Mouse (Mus musculus): ENCODE measurements around the gene Zfp536.
A peak's percentile ranks its signal among the peaks of the same experiment; 100 is the strongest.
"Not testable (repeated sequence)": the region's sequence is repeated elsewhere in the genome, so short reads cannot be mapped to it uniquely, and the experiment has no call there.

The Zfp536 gene

DNA sequence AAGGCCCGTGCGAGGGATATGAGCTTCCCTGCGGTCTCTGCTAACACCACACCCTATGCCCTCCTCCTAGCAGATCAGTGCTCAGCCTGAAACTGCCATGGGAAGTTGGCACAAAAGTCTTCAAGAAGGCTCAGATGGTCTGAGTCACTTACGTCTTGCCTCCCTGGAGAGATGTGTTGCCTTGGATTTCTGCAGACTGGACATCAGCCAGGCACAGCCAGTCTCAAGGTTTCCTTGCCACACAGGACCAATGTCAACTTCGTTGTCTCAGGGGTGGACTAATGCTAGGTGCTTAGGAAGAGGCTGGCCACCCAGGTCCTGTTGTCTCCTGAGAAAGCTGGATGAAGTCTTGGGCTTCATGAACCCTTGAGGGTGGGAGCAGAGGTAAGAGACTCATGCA, 14.6 kb downstream of the Zfp536 start:
- no peak for DNase-seq (ENCODE audit: low spot score in 2 of 2)

DNA sequence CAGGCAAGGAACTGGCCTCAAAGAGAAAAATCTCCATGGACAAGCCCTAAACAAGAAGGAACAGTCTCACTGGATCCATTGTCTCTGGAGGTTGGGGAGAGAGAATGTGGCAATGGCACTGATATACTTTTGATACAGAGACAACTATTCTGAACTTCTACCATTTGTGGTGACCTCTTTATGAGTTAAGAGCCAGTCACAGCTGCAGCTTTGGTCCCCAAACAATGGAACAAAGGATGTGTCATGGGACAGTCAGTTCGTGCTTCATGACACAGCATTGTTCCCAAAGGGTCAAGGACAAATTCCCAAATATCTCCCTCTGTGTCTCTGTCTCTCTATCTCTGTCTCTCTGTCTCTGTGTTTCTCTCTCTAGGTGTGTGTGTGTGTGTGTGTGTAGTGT, 20.4 kb downstream of the Zfp536 start:
- no peak for DNase-seq (ENCODE audit: low spot score in 2 of 2)

- DNase-seq (ENCODE audit: low spot score in 2 of 2): no peak
These were observed 27.2 kb downstream of the Zfp536 start for GRCm38 (mm10) chr7:37746133-37746761.

- DNase-seq (ENCODE audit: low spot score in 2 of 2): no peak
These were observed 30.1 kb downstream of the Zfp536 start for GRCm38 (mm10) chr7:37743350-37743749.

DNA sequence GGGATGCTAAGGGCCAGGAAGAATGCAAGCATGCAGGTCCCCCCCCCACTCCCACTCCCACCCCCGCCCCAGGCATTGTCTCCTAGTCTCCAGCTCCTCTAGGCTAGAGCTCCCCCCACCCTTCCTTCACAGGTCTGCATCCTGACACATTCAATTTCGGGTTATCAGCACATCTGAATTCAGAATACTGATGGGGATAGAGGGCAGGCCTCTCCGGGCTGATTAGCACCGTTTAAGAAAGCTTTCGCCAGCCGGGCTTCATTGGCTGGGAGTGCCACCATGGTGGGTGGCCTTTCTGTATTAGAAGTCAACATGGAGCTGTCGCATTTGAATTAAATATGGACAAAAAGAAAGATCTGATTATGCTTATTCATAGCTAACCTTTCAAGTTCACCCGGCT, 36.2 kb downstream of the Zfp536 start:
- no peak for DNase-seq (ENCODE audit: low spot score in 2 of 2)

DNA sequence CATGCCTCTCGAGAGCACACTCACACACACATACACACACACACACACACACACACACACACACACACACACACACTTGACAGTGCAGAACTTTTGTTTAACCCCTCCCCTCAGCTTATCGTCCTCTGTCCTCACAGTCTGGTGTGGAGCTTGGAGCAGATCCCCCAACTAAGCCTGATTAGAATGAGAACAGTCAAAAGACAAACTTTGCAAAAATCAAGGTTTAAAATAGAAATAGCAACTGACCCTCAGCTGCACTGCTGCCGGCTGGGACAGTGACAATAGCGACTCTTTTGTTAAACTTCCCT, 37.1 kb downstream of the Zfp536 start:
- DNase-seq (ENCODE audit: low spot score in 2 of 2): no peak

DNA sequence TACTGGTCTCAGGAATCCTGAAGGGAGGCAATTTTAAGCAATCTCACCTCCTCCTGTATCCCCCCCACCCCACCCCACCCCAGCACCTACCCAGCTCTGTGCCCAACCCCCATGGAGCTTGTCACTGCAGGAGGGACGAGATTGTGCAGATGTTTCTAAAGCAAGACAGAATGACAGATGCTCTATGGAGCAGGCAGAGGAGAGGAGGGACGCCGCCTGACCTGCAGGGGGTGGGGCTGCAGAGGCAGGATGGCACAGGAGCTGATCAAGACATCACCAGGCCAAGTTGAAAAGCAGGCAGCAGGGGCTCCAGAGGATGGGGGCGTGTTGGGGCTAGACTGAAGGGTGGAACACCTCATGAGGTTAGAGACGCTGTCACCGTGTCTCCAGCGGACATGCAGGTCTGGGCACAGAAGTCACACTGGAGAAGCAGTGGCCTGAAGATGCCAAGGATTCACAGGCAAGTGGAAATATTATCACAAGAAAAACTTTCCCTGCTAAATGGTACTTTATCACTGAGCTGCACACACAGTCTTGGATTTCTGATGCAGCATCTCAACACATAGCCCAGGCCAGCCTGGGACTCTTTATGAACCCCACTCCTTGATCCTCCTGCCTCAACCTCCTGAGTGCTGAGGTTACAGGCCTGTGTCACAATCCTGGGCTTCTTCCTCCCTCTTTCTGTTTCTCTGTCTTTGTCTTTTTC, 37.6 kb downstream of the Zfp536 start:
- DNase-seq (ENCODE audit: low spot score in 2 of 2): no peak

DNA sequence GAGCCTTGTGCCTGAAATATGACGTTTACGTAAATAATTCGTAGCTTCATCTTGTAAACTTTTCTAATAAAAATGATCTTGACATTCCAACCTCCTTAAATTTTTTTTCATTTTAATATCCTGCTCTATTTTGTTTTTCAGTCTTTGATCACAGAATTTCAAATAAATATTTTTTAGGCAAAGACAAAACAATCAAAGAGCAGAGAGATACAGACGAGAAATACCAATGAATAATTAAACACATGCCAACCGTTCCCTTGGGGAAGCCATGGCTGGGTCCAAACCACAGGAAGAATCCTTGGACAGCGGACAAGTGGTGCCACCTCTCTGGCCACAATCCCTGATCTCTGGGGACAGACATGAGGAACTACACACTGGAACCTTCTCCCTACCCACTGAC, 38.3 kb downstream of the Zfp536 start:
- DNase-seq (ENCODE audit: low spot score in 2 of 2): no peak

DNA sequence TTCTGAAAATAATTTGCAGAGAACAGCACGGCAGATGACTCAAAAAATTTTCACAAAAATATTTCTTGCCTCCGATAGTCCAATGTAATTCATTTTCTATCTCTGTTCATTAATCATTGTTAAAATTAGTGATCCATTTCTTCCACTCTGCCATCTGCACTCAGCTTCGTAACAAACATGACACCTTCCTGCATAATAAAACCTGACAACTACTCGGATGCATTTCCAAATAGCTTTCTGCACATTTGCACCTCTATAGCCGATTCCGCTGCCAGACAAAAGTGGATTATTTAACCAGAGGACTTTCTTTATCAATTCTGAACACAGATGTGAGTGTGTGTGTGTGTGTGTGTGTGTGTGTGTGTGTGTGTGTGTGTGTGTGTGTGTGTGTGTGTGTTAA, 38.9 kb downstream of the Zfp536 start:
- DNase-seq (ENCODE audit: low spot score in 2 of 2): no peak

- DNase-seq (ENCODE audit: low spot score in 2 of 2): no peak
These were observed 39.4 kb downstream of the Zfp536 start for GRCm38 (mm10) chr7:37733996-37734395.

GRCm38 (mm10) chr7:37732741-37733140, 40.7 kb downstream of the Zfp536 start:
- DNase-seq (ENCODE audit: low spot score in 2 of 2): no peak

DNA sequence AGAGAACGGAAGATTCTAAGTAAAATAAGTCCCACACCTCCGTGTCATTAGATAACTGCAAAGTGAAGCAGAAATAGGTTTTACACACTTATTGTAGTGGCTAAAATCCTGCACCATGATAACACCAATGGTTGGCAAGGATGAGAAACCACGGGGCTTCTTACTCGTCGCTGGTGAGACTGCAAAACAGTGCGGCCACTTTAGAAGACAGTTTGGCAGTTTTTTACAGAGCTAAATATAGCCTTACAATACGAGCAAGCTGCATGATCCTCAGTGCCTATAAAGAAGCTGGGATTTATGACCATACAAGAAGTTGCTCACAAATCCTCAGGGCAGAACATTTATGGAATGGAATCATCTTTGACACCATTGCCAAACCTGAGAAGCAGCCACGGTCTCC, 45.7 kb downstream of the Zfp536 start:
- DNase-seq (ENCODE audit: low spot score in 2 of 2): no peak

GRCm38 (mm10) chr7:37724002-37724790, 49.2 kb downstream of the Zfp536 start:
- no peak for DNase-seq (ENCODE audit: low spot score in 2 of 2)

DNA sequence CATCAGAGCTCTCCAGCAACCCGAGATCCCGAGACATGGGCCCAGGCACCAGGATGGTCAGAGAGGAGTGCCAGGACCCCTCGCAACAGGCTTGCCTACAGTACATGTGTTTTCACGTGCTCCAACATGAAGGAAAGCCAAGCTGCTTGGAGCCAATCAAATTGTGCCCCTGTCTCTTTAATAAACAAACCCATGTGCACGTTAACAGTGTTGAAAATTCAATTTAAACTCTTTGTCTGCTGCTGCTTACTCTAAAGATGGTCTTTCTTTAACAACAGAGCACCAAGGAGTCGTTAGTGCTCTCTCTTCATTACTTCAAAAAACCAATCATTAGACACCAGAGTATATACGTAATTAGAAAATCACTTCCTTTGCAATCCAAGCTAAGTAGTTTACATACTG, 50.2 kb downstream of the Zfp536 start:
- no peak for DNase-seq (ENCODE audit: low spot score in 2 of 2)

- no peak for DNase-seq (ENCODE audit: low spot score in 2 of 2)
These were observed 51.8 kb downstream of the Zfp536 start for GRCm38 (mm10) chr7:37721676-37722075.

DNA sequence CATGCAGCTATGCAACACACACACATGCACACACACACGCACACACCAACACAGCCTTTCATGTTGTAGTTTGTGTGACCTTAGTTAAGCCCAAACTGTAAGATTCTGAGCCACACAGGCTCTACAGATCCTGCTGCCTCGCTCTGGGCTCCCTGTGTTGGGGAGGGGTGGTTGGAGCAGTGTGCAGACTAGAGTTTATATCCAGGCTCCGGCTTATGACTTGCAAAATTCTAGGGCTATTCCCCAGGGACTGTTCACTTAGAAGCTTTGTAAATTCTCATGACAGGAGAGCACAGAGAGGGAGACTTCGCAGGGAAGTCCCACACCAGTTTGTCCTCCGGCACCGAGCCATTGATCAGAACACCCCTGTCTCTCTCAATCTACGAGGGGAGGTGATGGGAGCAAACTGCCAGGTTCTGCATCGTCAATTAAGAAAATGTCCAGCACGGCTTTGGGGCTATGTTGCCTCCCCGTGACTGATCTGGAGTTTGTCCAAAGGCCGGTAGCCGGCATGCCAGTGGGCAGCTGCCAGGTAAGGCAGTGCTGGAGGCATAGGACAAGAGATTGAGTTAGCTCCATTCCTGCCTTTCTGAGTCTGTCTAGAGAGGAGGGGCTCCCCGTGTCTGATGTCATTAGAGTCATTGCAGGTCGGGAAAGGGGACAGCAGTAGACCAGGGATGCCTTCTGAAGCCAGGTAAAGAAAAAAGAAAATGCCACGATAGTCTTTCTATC, 54.6 kb downstream of the Zfp536 start:
- no peak for DNase-seq (ENCODE audit: low spot score in 2 of 2)

- no peak for DNase-seq (ENCODE audit: low spot score in 2 of 2)
These were observed 56.4 kb downstream of the Zfp536 start for GRCm38 (mm10) chr7:37717071-37717470.

- no peak for DNase-seq (ENCODE audit: low spot score in 2 of 2)
These were observed 56.8 kb downstream of the Zfp536 start for GRCm38 (mm10) chr7:37716626-37717025.

DNA sequence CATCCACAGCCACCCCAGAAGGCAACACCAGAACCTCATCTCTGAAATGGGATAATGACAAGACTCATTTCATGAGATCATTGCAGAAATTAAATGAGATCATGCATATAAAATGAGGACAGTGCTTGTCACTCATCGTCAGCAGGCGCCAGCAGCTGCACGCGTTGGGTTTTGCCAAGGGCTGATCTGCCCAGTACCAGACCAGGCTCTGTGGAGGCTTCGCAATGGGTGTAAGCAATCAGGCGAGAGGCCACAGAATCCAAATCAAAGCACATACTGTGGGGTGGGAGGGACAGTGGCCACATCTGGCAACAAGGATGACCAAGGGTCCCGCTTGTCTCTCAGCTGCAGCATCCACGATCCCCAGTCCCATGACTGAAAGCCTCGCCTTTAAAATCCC, 69.0 kb downstream of the Zfp536 start:
- DNase-seq (ENCODE audit: low spot score in 2 of 2): no peak

GRCm38 (mm10) chr7:37697378-37697777, 76.1 kb downstream of the Zfp536 start:
- DNase-seq (ENCODE audit: low spot score in 2 of 2): not testable (repeated sequence)

GRCm38 (mm10) chr7:37695066-37695465, 78.4 kb downstream of the Zfp536 start:
- DNase-seq (ENCODE audit: low spot score in 2 of 2): peak; percentile 12 to 42

GRCm38 (mm10) chr7:37690606-37691005, 82.8 kb downstream of the Zfp536 start:
- DNase-seq (ENCODE audit: low spot score in 2 of 2): no peak

Data from urinary bladder, adult 18-20 months (tissue).